Mouse (Mus musculus): ENCODE data around the gene Arhgef17.
"Not testable (repeated sequence)": the region's sequence is repeated elsewhere in the genome, so short reads cannot be mapped to it uniquely, and the experiment has no call there.

The Arhgef17 gene

DNA sequence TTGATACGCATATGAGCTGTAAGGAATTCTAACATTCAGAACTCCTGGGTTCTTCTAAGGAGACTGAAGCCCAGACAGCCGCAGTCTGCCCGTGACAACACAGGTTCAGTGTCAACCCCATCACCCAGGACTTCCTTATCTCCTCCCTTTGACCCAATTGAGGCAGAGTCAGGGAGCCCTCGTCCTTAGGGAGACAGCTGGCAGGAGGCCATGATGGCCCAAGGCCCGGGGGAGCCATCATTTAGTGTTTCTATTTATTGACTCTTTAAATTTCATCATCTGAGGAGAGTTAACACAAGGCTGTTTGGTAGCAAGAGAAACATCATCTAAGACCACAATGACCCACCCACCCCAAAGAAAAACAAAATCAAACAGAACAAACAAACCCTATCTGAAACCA lies 60.0 kb downstream of the Arhgef17 start:
- DNase-seq (ENCODE audit: low spot score): no peak

DNA sequence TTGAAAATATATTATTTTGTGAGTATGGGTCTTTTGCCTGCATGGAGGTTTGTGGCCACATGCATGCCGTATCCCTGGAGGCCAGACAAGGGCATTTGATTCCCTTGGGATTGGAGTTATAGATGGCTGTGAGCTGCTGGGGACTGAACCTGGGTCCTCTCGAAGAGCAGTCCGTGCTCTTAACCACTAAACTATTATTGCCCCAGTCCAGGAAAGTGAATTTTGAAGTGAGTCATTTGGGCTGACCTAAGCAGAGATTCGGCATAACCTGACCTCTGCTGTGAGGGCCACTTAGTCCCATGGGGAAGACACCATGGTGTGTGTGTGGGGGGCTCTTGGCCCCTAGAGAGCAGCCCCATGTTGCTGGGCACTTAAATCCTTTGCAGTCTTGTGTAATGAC lies 60.6 kb downstream of the Arhgef17 start:
- no peak for DNase-seq (ENCODE audit: low spot score)

DNA sequence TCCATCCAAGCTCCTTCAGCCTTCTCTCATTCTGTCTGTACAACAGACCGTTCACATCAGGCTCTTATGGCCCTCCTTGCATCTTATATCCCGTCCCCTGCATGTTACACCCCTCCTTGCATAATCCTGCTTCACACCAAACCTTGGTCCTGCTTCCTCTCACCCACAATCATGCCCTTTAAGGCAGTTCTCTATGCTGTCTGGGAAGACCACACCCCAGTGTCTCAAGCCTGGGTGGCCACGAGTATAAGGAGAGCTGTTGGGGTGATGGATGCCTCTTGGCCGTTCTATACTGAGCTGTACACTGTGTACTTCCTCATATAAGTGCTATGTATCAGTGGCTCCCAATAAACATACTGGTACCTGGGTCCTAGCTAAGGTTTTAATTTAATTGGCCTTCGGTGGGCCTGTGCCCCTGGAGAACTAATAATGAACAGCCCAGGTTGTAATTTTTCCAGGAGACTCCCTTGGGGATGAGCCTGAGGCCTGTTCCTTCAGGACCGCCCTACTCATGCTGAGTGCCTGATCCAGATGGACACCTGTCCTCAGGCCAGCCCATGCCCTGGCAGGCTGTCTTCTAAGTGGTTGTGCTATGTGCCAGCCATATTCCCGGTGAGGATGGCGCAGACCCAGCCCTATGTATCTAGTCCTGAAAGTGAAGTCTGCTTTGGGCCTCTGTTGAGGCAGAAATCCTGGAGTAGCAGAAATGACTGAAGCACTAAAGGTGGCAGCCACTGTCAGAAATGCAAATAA lies 61.9 kb downstream of the Arhgef17 start:
- no peak for DNase-seq (ENCODE audit: low spot score)

DNA sequence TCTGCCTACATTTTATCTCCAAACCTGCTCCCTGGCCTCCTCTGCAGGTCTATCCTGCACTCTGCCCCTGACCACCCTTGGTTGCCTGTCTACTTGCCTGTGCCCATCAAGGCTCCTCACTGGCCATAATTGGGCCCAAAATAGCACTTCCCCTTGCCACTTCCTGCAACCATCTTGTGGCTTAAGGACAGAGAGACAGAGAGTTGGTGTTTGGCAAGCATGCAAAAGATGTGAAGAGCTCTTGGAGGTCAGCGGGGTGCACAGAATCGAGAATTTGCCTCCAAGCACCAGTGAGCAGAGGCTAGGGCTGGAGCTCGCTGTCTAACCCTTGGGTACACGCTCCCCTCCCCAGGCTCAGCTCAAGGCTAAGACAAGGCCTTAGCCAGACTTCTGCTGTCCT lies 63.4 kb downstream of the Arhgef17 start:
- no peak for DNase-seq (ENCODE audit: low spot score)

DNA sequence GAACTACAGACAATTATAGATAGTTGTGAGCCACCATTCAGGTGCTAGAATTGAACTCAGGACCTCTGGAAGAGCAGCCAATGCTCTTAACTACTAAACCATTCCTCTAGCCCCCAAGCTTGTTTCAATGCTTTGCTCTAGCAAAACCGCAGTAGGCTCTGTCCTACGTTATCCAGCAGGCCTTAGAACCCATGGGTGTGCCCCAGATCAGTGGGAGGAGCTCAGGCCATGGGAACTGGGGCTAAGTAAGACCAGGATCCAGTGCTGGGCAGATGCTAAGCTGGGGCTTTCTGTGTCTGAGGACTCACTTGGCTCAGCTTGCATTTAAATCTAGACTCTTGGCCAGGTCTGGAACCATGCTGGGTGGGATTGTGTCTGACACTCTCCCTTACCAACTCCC lies 64.3 kb downstream of the Arhgef17 start:
- DNase-seq (ENCODE audit: low spot score): no peak

DNA sequence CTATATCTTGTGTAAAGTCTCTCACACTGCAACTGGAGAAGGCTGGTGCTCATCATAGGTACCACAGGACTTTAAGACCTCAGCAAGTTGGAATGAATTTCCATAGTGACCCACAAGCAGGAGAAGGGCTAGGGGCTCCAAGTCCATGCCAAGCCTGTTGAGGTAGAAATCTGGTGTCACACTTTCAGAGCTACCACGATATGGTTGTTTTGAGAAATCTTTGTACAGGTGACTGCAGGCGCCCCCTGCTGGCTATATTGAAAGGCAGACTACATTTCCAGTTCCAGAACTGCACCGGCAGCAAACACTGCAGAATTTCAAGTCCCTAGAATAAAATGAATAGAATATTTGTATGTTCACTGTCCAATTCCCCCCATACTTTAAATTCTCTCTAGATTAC lies 65.2 kb downstream of the Arhgef17 start:
- DNase-seq (ENCODE audit: low spot score): peak; percentile 69

DNA sequence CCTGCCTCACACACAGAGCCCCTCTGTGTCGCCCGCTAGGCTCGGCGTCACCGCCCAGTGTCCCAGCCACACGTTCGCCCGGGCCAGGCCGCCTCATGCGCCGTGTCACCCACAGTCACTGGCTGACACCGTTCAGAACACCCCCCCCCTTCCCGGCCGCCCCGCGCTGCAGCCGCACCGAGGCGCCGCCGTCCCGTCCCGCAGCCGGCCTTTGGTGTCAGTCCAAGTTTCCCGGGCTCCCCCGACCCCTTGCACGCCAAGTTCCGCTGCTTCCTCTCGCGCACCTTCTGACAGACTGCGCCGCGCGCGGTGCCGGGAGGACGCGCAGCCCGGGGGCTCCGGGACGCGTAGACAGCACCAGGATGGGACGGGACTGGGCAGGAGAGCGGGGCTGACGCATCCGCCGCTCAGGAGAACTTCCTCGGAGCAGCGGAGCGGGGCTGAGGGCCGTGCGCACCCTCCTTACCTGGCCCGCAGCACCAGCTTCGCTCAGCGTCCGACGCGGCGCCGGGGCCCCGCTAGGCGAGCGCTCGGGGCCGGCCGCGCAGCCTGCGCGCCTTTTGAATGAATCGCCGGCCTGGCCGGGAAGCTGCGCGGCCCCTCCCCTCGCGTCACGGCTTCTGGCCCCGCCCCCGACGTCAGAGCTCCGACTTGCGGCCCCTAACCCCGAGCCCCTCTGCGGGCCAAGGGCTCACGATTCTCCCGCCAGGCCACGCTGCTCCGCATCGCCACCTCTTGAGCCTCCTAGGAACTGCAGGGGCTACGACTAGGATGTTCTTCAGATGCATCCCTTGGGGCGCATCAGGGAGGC lies 68.9 kb downstream of the Arhgef17 start, which contains the start of gene Relt:
Relt (minus strand) TSS at position 619 of the 811 bp plus-strand sequence.
- peak; percentile 92 for DNase-seq (ENCODE audit: low spot score)

DNA sequence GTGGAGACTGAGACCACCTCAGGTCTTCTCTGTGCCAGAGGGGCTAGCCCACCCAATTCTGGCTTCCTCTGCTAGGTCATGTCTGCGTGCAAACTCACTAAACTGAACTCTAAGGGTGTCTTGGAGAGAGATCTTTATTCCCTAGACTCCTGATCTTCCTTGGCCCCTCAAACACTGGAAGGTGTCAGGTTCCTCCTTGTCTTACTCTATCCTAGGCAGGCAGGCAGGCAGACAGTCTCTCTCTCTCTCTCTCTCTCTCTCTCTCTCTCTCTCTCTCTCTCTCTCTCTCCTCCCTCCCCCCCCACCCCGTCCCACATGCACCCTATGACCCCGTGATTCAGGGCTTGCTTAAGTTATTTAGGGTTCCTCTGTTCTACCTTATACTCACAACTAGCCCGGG lies 69.6 kb downstream of the Arhgef17 start:
- DNase-seq (ENCODE audit: low spot score): no peak

DNA sequence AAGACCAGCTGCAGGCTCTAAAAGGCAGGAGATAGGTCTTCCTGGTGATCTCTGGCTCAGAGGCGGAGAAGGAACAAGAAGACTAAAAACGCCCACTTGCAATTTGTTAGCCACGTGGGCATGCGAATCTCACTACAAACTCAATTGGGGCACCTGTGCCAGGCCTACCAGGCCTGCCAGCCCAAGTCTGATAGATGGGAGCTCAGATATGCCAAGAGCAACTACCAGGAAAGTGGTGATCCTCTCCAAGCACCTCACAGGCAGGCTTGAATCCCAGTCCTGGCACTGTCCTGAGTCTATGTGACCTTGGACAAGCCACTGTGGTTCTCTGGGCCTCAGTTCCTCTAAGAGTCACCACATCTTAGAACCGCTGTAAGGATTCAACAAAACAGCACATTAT lies 70.7 kb downstream of the Arhgef17 start:
- DNase-seq (ENCODE audit: low spot score): no peak

DNA sequence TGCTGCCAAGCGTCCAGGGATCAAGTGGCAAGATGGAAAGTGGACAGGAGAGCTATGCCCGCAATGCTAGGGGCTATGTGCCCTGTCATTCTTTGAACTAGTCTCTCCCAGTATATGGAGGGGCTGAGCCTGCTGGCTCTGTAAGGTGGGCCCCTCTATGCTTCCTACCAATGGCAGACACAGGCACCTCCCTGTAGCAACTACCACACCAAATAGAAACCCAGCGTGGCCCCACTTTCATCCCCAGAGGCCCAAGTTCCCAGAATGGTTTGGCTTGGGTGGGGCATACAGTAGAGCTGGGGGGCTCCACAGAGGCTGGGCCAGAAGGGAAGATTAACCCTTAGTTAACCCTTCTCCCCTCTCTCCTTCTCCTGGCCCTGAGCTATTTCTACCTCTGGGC lies 71.5 kb downstream of the Arhgef17 start:
- DNase-seq (ENCODE audit: low spot score): no peak

DNA sequence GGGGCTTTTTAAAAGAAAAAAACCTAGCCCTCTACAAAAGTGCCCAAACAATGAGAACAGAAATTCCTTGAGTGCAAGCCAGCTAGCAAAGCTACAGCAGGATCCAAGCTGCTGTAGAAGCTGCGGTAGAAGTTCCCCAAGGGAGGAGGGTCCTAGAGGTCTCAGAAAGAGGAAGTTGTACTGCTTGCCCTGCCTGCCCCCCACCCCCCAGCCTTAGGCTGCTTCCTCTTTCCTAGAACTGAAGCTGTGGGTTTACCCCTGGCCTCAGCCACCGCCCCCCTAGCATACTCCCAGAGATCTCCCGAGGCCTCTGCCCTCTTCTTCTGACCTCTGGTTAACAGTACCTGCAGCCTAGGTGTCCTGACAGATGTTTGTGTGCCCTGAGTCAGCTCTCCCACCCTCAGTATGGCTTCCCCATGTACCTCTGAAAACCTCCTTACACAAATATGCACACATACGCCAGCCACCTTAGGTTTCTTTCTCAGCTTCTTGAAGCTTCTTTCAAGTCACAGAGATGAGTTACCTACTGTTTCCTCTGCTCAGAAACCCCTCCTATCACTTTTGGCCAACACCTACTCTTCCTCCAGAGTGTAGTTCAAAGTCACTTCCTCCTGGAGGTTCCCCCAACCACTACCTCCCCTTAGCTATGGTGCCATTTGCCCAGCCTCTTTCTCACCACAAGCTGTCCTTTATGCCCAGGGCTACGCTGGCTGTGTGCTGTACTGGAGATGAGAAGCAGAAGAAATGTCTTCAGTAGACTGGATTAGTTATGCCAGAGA lies 75.9 kb downstream of the Arhgef17 start:
- DNase-seq (ENCODE audit: low spot score): no peak

DNA sequence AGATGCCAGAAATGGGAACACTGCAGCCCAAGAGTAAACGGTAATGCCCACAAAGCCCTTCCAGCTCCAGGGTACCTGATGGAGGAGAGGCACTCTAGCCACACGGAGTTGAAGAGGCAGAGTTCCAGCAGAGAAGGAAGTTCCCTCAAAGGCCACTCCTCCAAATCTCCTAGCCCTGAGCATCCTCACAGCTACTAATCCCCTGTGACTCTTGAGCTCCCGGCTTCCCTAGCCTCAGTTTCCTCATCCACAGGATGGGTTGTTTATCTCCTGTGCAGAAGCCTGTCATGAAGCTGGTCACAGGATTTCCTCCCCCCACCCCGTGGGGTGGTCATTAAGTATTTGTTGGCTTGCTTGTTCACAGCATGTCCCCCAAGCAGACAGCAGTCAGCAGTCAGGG lies 76.6 kb downstream of the Arhgef17 start:
- DNase-seq (ENCODE audit: low spot score): no peak

DNA sequence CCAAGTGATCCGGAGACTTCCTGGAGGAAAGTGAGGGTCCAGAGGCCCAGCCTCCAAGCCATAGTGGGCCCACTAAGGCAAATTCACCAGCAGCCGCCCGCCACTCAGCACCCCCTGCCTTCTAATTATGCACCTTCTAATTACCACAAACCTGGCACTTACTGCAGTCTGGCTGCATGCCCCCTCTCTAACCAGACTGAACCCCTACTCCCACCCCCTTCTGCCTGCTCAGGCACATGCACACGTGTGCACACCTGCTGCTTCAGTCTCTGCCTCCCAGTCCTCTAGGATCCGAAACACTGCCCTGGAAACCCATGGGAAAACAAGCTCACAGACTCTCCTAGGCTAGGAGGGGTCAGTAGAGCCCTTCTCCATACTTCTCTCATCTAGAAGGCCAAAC lies 77.0 kb downstream of the Arhgef17 start:
- no peak for DNase-seq (ENCODE audit: low spot score)

DNA sequence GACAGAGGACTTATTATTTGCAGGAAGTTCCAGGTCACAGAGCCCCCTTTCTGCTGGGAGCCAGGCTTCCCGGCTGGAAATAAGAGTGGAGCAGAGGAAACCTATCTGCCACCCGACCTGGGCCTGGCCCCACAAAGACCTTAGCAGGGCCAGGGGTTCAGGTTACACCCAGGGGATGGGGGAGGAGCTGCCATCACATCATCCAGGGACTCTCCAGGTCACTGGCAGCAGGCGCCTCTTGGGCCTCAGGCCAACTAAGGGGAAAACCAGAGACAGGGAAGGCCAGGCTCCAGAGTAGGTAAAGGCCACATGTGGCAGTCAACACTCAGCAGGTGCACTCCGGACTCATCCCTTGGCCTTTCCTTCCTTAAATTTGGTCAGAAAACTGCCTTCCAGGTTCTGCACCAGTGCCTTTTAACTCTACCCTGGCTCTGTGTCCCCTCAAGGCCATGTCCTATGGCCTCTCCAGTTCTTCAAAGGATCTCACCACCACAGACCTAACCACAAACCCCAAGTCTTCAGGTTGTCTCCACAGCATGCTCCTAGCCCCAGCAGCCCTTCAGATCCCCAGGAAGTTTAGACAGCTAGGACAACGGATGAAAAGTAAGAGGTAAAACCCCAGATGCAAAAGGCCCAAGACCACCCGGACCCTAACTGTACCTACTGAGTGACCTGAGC lies 77.6 kb downstream of the Arhgef17 start:
- no peak for DNase-seq (ENCODE audit: low spot score)

DNA sequence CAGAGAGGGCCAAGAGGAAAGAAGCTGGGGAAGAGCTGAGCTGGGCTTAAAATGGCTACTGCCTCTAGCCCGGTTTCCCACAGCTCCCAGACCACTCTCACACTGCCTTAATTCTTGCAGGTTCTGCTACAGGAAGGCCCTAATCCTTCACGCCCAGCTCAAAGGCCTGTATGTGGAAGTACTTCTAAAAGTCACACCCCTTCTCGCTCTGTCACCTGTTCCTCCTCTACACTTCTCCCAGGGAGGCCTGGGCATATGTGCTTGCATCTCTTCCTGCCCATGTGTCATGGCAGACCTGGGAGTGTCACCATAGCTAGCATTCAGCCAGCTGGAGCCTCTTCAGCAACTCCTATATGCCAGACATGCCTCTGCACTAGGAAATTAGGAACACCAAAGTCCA lies 78.5 kb downstream of the Arhgef17 start:
- no peak for DNase-seq (ENCODE audit: low spot score)

DNA sequence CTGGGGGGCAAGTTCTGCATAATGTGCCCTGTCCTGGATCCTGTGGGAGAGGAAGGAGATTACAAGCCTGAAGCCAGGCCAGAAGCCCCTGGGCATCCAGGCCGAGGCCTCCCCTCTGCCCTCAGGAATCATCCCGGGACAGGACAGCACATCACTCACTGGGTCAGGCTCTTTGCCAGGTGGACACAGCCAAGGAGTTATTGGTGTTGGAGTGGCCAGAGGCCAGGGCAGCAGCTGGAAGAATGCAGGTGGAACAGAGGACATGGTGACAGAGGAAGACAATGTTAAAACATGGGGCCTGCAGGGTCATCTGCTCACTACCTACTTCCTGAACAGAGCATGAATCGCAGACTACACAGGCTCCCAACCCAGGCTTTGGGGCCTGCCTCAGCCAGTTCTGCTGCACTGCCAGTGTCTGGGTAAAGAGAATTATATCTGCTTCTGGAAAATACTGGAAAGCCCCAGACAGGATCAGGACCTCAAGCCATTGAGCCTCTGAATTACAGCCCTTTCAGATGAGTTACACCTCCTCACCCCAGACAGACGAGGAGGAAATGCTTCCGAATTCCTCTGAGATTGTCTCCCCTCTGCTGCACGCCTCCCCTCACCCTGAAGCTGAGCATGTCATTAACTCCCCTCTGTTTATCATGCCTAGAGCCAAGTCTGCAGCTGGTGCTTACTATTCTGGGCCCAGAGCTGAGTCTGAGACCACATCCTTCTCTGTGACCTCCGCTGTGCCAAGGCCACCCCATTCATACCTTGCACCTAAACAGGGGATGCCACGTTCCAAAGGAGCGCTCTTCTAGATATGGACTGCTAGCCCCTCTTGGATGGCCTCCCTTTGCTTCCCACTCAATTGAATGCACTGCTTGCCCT lies 80.2 kb downstream of the Arhgef17 start:
- no peak for DNase-seq (ENCODE audit: low spot score)

DNA sequence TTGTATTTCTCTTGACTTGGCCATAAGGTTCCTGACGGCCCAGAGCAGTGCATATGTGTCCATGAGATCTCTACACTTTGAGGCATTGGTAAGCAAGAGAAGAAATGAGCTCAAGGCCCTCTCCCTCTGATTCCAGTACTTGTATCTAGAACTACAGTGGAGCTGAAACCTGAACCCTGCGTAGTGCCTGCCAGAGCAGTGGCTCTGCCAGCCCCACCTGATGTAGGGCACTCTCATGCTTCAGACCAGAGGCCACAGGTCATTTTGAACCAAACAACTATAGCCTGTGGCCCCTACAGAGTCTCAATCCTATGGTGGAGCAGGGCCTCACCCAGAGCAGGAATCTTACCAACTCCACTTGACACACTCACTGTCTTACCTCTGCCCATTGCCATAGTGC lies 82.4 kb downstream of the Arhgef17 start:
- no peak for DNase-seq (ENCODE audit: low spot score)

DNA sequence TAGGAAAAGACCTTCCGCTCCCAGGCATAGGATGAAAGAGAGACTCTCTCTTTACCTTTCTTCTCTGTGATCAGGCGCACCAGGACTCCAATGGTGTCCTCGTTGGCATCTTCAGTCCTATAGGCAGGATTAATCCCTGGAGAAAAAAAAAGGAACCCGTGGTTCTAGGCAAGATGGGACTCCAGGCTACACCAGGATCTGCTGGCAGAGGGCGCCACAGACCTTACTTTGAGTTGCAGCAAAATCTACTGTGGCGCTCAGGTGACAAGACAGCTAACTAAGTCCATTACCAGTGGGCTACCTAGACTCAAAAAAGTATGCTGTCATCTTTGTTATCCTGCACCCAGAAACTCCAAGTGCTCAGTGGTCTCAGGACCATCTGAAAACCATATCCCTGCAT lies 83.2 kb downstream of the Arhgef17 start:
- DNase-seq (ENCODE audit: low spot score): peak; percentile 60

DNA sequence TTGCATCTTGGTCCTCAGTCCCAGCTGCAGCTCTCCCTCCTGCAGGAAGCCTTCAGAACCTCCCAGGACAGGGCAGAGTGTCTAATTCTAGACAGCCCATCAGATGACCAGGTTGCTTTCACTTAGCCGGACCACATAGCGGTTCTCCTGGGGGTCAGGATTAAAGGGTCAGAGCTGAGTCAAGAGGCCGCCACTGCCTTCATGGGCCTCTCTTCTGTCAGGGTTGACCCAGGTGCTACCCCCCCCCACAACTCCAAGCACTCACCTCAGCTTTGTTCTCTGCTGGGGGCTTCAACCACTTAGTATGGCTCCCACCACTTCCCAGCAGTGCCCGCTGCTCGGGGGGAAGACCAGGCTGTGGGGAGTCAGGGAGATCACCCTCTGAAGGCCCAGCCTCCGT lies 84.8 kb downstream of the Arhgef17 start:
- DNase-seq (ENCODE audit: low spot score): no peak

DNA sequence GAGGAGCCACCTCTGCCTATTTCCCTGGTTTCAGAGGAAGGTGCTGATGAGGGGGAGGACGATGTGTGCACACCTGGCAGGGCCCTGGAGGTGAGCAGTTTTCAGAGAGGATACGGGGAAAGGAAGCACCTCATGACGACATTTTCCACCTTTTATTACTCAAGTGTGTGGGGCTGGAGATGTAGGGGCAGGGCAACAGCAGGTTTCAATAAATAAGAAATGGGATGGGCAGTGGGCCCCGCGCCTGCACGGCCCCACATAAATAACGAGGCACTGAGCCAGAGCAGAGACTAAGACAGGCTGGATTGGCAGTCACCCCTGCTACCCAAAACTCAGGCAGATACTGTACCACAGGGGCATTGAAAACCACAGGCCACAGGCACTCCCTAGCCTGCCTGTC lies 85.9 kb downstream of the Arhgef17 start:
- DNase-seq (ENCODE audit: low spot score): not testable (repeated sequence)

DNA sequence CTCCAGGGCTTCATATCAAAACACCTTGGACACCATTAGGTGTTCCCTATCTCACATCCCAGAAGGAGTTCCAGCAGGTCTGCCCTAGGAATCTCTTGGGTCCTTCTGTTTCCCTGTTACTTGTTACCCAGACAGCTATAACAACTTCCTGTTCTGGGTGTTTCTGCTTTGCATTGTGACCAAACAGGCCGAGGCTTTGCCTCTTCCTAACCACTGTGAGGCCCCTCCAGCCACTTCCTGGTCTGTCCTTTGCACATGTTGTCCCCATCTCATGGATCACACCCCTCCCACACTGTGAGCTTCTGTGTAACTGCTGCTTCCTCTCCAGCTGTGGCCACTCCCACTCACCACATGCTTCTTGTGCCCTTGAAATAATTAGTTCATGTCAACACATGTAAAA lies 86.5 kb downstream of the Arhgef17 start:
- DNase-seq (ENCODE audit: low spot score): peak; percentile 20
